Mouse (Mus musculus) gastrocnemius, postnatal 4 days (tissue): Measurements from ENCODE around the gene D130043K22Rik. TPM values are rescaled to one million over a fixed set of nuclear protein-coding genes. Genes with fewer than 3 reads are reported as not detected.

Experiments
- DNase-seq, 2 experiments: peaks; one replicate each; pipeline ENCODE4 v3.0.0; 2021 to 2022; ENCODE audit warnings: low spot score in 2 of 2, mixed read lengths in 2 of 2
- total RNA-seq, 2 experiments: library from RNA; stranded (reverse); gene quantifications; 2 replicates each; pipeline ENCODE4 v1.2.3; 2021

Gene D130043K22Rik
- total RNA-seq, 2 experiments from 2014 or later, result not detected

- no peak for DNase-seq
Measured at GRCm38 (mm10) chr13:24943303-24943702, 98.4 kb downstream of the D130043K22Rik start.

GRCm38 (mm10) chr13:24945567-24945966 lies 100.6 kb downstream of the D130043K22Rik start:
- DNase-seq, result no peak

- no peak for DNase-seq
Measured at GRCm38 (mm10) chr13:24947158-24947557, 102.2 kb downstream of the D130043K22Rik start.

GRCm38 (mm10) chr13:24948870-24949269 lies 103.9 kb downstream of the D130043K22Rik start:
- no peak for DNase-seq

Other genes with a start within 250 kb of the D130043K22Rik start
- not detected for gene Armh2, start 103.9 kb upstream of the D130043K22Rik start, total RNA-seq
- gene Gmnn, start 83.2 kb upstream of the D130043K22Rik start, total RNA-seq, result 10 to 100 TPM; 10.2 to 11.7 TPM
- gene BC005537, start 43.5 kb upstream of the D130043K22Rik start, total RNA-seq, result 100 to 1,000 TPM; 100 to 114 TPM
- gene Acot13, start 13.6 kb upstream of the D130043K22Rik start, total RNA-seq, result 10 to 100 TPM; 50.9 to 57.6 TPM
- 10 to 100 TPM; 15.5 to 16.1 TPM for gene Tdp2, start 13.5 kb upstream of the D130043K22Rik start, total RNA-seq
- gene Aldh5a1, start 92.5 kb downstream of the D130043K22Rik start, total RNA-seq, result 1 to 10 TPM; 4.3 to 4.5 TPM
- gene Gpld1, start 98.0 kb downstream of the D130043K22Rik start, total RNA-seq, result 1 to 10 TPM; 1.1 to 1.3 TPM
- 10 to 100 TPM; 22.4 to 24.3 TPM for gene Mrs2, start 175.2 kb downstream of the D130043K22Rik start, total RNA-seq
- under 1 TPM; 0.07 to 0.18 TPM for gene Dcdc2a, start 210.9 kb downstream of the D130043K22Rik start, total RNA-seq